Mouse (Mus musculus) central nervous system, embryonic 18 days (tissue): ENCODE data around the gene Olfr656. TPM values are rescaled to one million over a fixed set of nuclear protein-coding genes. Genes with fewer than 3 reads are reported as not detected.

ENCODE experiments used
- polyA plus RNA-seq: library from polyadenylated mRNA; depleted of rRNA; stranded (reverse); fragments of >200 nt; gene quantifications from 2 replicates; pipeline ENCODE4 v1.2.3, GENCODE M21; 2012; rRNA removed

Gene Olfr656
- polyA plus RNA-seq: not detected in 2 replicates

GRCm38 (mm10) chr7:104613655-104614054 lies at the start of gene Olfr656:
Gene Olfr656 (plus strand): TSS chr7:104613955.

GRCm38 (mm10) chr7:104577014-104577413 lies 36.7 kb upstream of the Olfr656 start, which contains the start of gene Olfr653:
Gene Olfr653 (plus strand): TSS chr7:104577314.

GRCm38 (mm10) chr7:104586725-104587124 lies 27.0 kb upstream of the Olfr656 start, which contains the start of gene Olfr654:
Gene Olfr654 (plus strand): TSS chr7:104587025.

GRCm38 (mm10) chr7:104601679-104602078 lies 12.1 kb upstream of the Olfr656 start, which contains the start of gene Olfr655:
Gene Olfr655 (minus strand): TSS chr7:104601779.

GRCm38 (mm10) chr7:104624494-104624893 lies 10.7 kb downstream of the Olfr656 start, which contains the start of gene Olfr657:
Gene Olfr657 (plus strand): TSS chr7:104624794.

GRCm38 (mm10) chr7:104646841-104647482 lies 33.2 kb downstream of the Olfr656 start, which contains the start of gene Olfr658:
Gene Olfr658 (minus strand): TSS chr7:104647305.

GRCm38 (mm10) chr7:104666453-104666852 lies 52.7 kb downstream of the Olfr656 start, which contains the start of gene Olfr659:
Gene Olfr659 (plus strand): TSS chr7:104666753.

Other genes starting within 250 kb of the Olfr656 start
- 0.05 TPM in 1 of 2 replicates, not detected in the other for gene Trim30b, start 244.1 kb upstream of the Olfr656 start, polyA plus RNA-seq
- 0.05 and 0.08 TPM in 2 replicates for gene Trim30c, start 213.1 kb upstream of the Olfr656 start, polyA plus RNA-seq
- 1.3 and 1.9 TPM in 2 replicates for gene Trim30a, start 148.8 kb upstream of the Olfr656 start, polyA plus RNA-seq
- gene Trim30d, start 106.1 kb upstream of the Olfr656 start, polyA plus RNA-seq: 0.74 and 0.91 TPM in 2 replicates
- gene Olfr651, start 63.8 kb upstream of the Olfr656 start, polyA plus RNA-seq: not detected in 2 replicates
- not detected in 2 replicates for gene Olfr652, start 53.1 kb upstream of the Olfr656 start, polyA plus RNA-seq
- not detected in 2 replicates for gene Olfr653, start 36.6 kb upstream of the Olfr656 start, polyA plus RNA-seq
- gene Olfr654, start 26.9 kb upstream of the Olfr656 start, polyA plus RNA-seq: not detected in 2 replicates
- gene Olfr655, start 12.2 kb upstream of the Olfr656 start, polyA plus RNA-seq: 0.10 TPM in 1 of 2 replicates, not detected in the other
- not detected in 2 replicates for gene Olfr657, start 10.8 kb downstream of the Olfr656 start, polyA plus RNA-seq
- gene Olfr658, start 33.4 kb downstream of the Olfr656 start, polyA plus RNA-seq: 0.09 and 0.15 TPM in 2 replicates
- gene Olfr659, start 52.8 kb downstream of the Olfr656 start, polyA plus RNA-seq: not detected in 2 replicates
- not detected in 2 replicates for gene Olfr661, start 72.5 kb downstream of the Olfr656 start, polyA plus RNA-seq
- gene Usp17le, start 163.5 kb downstream of the Olfr656 start, polyA plus RNA-seq: not detected in 2 replicates
- gene Usp17lb, start 228.6 kb downstream of the Olfr656 start, polyA plus RNA-seq: not detected in 2 replicates
- gene Usp17la, start 243.1 kb downstream of the Olfr656 start, polyA plus RNA-seq: not detected in 2 replicates